Mouse (Mus musculus) yolk sac, embryonic 10.5 days (tissue): Measurements from ENCODE around the gene AI597479.

Experiments used
- DNase-seq: peaks from one replicate; pipeline ENCODE4 v3.0.0-alpha.2; 2017; ENCODE audit warnings: low spot score

Gene AI597479

DNA sequence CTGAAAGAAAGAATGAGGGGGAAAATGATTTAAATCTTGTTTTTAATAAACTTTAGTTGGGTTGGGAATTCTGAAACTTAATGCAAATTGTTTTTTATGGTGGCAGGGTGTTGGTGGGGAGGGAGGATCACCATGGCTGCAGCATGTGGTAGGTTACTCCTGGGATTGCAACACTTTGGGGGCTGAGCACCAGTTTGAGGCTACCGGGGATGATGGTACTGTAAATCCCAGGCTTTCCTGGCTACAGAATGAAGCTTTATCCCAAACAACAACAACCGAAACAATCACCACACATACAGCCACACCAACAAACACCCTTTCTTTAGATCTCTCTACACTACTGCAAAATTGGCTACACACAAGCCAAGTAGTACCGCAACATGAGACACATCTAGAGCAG lies 63.9 kb downstream of the AI597479 start:
- no peak for DNase-seq

DNA sequence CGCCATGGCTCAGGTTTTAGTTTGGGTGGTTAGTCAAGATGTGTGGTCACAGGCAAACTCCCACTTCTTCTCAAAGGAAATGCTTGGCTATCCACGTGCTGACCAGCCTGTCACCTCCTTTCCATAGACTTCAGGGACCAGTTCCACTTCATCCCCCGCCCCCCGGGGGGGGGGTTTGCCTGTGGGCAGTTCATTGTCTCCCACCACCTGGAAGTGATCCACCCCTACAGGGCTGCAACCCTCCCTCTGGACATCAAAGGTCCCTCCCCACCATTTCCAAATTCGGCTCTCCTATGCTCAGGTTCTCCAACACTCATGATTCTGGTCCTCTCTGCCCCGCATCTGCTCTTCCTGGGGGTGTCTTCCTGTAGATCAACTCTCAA lies 64.6 kb downstream of the AI597479 start:
- DNase-seq: no peak

DNA sequence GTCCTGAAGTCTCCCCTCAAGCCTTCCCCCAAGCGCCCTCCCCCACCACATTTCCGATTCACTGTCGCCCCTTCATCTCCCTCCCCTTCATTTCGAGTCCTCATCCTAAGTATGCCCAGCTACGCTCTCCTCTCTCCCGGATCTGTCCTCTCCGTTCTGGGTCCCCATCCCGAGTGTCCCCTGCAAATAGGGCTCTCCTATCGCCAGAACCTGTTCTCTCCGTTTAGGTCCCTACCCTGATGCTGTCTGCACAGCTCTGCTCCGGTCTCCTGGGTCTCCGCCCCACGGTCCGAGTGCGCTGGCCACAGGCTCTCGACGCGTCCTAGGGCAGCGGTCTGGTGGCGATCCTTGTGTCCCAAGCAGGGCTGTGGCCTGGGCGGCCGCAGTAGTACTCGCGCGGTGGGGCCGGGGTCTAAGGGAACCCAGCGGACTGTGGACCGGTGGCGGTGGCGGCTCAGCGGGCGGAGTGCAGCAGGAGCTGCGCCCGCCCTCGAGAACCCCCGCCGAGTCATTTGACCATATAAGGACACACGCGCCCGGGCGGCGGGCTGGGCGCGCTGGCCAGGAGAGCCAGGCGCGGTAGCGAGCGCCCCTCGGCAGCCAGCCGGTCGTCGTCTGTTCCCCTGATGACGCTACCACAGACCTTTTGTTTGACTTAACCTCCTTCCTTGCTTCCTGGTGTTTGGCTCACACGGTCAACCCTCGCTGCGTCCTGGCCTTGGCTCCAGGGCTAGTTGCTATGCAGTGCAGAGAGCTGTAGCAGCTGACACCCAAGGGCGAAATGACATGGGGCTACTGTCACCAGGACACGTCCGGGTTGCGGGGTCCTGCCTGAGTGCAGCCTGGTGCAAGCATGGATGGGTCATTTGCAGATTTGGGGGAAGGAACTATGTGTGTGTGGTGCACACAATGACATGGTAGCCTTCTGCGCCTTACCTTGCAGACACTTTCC lies 65.2 kb downstream of the AI597479 start:
- DNase-seq: peak; percentile 86

DNA sequence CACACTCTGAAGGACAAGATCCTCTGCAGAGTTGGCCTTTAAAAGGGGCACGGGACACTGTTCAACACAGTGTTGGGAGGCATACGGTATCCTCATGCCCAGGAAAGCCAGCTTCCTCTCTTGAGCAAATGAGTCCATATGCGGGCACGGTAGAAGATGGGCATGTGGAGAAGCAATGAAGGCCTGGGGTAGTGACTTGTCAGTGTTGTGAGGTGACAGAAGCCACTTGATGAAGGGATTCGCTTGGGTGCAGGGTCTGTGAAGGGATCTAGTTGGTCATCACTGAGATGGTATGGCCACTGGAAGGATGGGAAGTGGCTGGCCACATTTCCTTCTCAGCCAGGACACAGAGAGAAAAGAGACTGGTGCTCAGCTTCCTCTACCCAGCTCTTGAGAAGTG lies 66.1 kb downstream of the AI597479 start:
- no peak for DNase-seq
